Mouse (Mus musculus) ES-E14 (cell line): ENCODE measurements around the gene Cenps. TPM values are rescaled to one million over a fixed set of nuclear protein-coding genes. Genes with fewer than 3 reads are reported as not detected.
"Not testable (repeated sequence)": the region's sequence is repeated elsewhere in the genome, so short reads cannot be mapped to it uniquely, and the experiment has no call there.

Source experiments
- DNase-seq: peaks from one replicate; pipeline ENCODE4 v3.0.0-alpha.2; 2013; ENCODE audit warnings: low read depth, low spot score
- H3K27ac ChIP-seq: 2 replicates; pipeline ENCODE4 v1.5.1; 2012; ENCODE audit warnings: low read depth, mild to moderate bottlenecking, low read length, moderate library complexity, mixed read lengths; ENCODE audit not compliant: poor library complexity, insufficient read depth, severe bottlenecking
- H3K36me3 ChIP-seq: 2 replicates; pipeline ENCODE4 v1.6.1; 2012; ENCODE audit warnings: mild to moderate bottlenecking, low read length, moderate library complexity, mixed read lengths; ENCODE audit not compliant: control insufficient read depth, poor library complexity, insufficient read depth, severe bottlenecking
- H3K4me1 ChIP-seq, 2 experiments: fragments of 150-350 bp in 1 of 2; sonication (generic) in 1 of 2; 2 replicates each; pipeline ENCODE4 v1.6.1; 2012; ENCODE audit warnings: low read length in 2 of 2, mild to moderate bottlenecking in 1 of 2, mixed read lengths in 1 of 2; ENCODE audit not compliant: control insufficient read depth in 2 of 2, insufficient read depth in 2 of 2, poor library complexity in 1 of 2
- H3K4me3 ChIP-seq, 2 experiments: fragments of 150-350 bp in 1 of 2; sonication (generic) in 1 of 2; 2 replicates each; pipeline ENCODE4 v1.5.1; 2012; ENCODE audit warnings: low read length in 2 of 2, low read depth in 1 of 2, mild to moderate bottlenecking in 1 of 2, mixed read lengths in 1 of 2; ENCODE audit not compliant: insufficient read depth in 1 of 2, poor library complexity in 1 of 2, severe bottlenecking in 1 of 2
- H3K9ac ChIP-seq: 2 replicates; pipeline ENCODE4 v1.6.1; 2012; ENCODE audit warnings: low read depth, mild to moderate bottlenecking, low read length, mixed read lengths; ENCODE audit not compliant: poor library complexity, insufficient read depth, severe bottlenecking
- H3K9me3 ChIP-seq: fragments of 150-350 bp; sonication (generic); 2 replicates; pipeline ENCODE4 v1.6.1; 2012; ENCODE audit warnings: low read depth, mild to moderate bottlenecking, low read length; ENCODE audit not compliant: control insufficient read depth, insufficient read depth
- CHD2 ChIP-seq: IDR thresholded peaks from 2 replicates; pipeline ENCODE4 v1.6.1; 2014; ENCODE audit warnings: mild to moderate bottlenecking, low read depth, low read length, inconsistent platforms
- HCFC1 ChIP-seq: IDR thresholded peaks from 2 replicates; pipeline ENCODE4 v1.6.1; 2012; ENCODE audit warnings: low read length, inconsistent platforms, borderline replicate concordance; ENCODE audit not compliant: insufficient read depth
- MAFK ChIP-seq: IDR thresholded peaks from 2 replicates; pipeline ENCODE4 v1.6.1; 2014; ENCODE audit warnings: mild to moderate bottlenecking, low read depth, low read length, inconsistent platforms; ENCODE audit not compliant: insufficient read depth
- ZC3H11A ChIP-seq: IDR thresholded peaks from 2 replicates; pipeline ENCODE4 v1.6.1; 2012; ENCODE audit warnings: low read depth, mild to moderate bottlenecking, inconsistent platforms, low read length, borderline replicate concordance
- ZNF384 ChIP-seq: IDR thresholded peaks from 2 replicates; pipeline ENCODE4 v1.6.1; 2012; ENCODE audit warnings: low read depth, low read length, inconsistent platforms
- in situ Hi-C, 2 experiments: fragments of 600-800 bp; cut with MboI; formaldehyde crosslinking; loops; one replicate each; pipeline ENCODE4 v1.15.1; 2025; ENCODE audit warnings: low sequenced_read_pairs in 2 of 2, inconsistent platforms in 1 of 2; ENCODE audit not compliant: unreplicated experiment in 2 of 2
- total RNA-seq: library from RNA; depleted of rRNA; stranded (reverse); fragments of 300-350 nt; gene quantifications from 2 replicates; pipeline ENCODE4 v1.2.3, GENCODE M21; 2012

The Cenps gene
- total RNA-seq, 1 experiment = 15.2 TPM

GRCm38 (mm10) chr4:149126115-149126509, 11.3 kb downstream of the Cenps start:
- TF ChIP-seq ZNF384 (no peak), ZC3H11A (no peak), MAFK (no peak), HCFC1 (no peak), CHD2 (no peak)
- H3K36me3 ChIP-seq = peaks cover 27% of the 10 kb centered on the region

GRCm38 (mm10) chr4:149125341-149126114, 11.9 kb downstream of the Cenps start:
- peaks cover 4 to 23% of the 10 kb centered on the region in 2 experiments; a peak in 2 of 4 replicates for H3K4me1 ChIP-seq
- H3K27ac ChIP-seq = no peak overlapping the region
- no peak overlapping the region for H3K9ac ChIP-seq
- H3K36me3 ChIP-seq = peaks cover 24% of the 10 kb centered on the region
- no peaks in the 10 kb centered on the region for H3K9me3 ChIP-seq
- no peak overlapping the region for H3K4me3 ChIP-seq
- DNase-seq = peak; percentile 58
- TF ChIP-seq ZNF384 (no peak), ZC3H11A (no peak), CHD2 (no peak), HCFC1 (no peak), MAFK (no peak)
- in situ Hi-C loops = no loop called here

More at GRCm38 (mm10) chr4:149126115-149126509, 11.3 kb downstream of the Cenps start:
- no peak overlapping the region for H3K4me3 ChIP-seq
- in situ Hi-C loops = no loop called here
- H3K27ac ChIP-seq = no peak overlapping the region
- H3K9me3 ChIP-seq = no peaks in the 10 kb centered on the region
- peaks cover 4 to 25% of the 10 kb centered on the region in 2 experiments; a peak in 2 of 4 replicates for H3K4me1 ChIP-seq
- no peak for DNase-seq
- peak overlapping the region; percentile 9; the same call in 1 of the 2 replicates for H3K9ac ChIP-seq

DNA sequence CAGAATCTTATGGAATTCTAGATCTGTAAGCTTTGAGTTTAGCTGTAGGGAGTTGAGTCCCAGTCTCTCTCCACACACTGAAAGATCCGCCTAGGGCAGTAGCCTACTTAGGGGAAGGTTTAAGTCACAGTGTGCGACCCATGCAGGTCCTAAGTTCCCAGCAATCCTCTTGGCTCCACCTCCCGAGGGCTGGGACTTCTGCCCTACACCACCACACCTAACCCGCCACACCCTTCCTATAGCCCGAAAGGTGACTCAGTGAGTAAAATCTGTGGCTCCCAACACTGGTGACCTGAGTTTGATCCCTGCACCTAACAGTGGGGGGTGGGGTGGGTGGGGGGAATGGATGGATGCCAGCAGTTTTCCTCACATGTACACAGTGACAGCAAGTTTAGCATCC, 14.0 kb downstream of the Cenps start:
- H3K36me3 ChIP-seq = peaks cover 12% of the 10 kb centered on the region
- peak; percentile 63 for DNase-seq
- in situ Hi-C loops = no loop called here
- H3K4me3 ChIP-seq = peak overlapping the region in 1 of 2 experiments; percentile 18; a peak in 1 of 4 replicates
- H3K9ac ChIP-seq = peak overlapping the region; percentile 33; the same call in 1 of the 2 replicates
- peaks cover 4 to 27% of the 10 kb centered on the region in 2 experiments; a peak in 2 of 4 replicates for H3K4me1 ChIP-seq
- no peaks in the 10 kb centered on the region for H3K9me3 ChIP-seq
- peak overlapping the region; percentile 20; the same call in 1 of the 2 replicates for H3K27ac ChIP-seq
- TF ChIP-seq ZNF384 (no peak), MAFK (no peak), ZC3H11A (no peak), HCFC1 (no peak), CHD2 (no peak)

DNA sequence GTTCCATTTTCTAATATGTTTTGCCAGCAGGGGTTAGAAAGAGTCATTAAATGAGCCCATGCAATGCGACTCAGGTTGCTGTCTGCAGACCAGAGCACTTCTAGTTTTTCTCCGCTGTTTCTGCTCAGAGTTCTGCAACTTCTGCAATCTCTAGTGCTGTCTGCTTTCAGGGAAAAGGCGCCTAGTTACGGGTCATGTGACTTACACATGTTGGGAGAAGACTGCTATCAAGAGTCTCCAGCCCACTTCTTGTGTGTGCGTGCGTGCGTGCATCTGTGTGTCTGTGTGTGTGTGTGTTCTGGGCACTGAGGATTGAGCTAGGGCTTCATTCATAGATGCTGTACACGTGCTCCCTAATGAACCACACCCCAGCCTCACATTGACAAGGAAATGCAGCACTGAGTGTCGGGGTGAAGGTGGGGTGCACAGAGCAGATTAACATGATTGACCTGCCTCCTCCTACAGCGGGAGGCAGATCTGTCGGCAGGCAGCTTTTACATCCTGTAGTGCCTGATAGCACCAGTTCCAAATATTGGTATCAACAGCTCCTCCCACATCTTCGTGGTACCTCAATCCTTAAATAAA, 17.4 kb downstream of the Cenps start:
- H3K9me3 ChIP-seq, H3K4me3 ChIP-seq, DNase-seq, H3K9ac ChIP-seq, H3K36me3 ChIP-seq, in situ Hi-C loops, H3K27ac ChIP-seq: not testable (repeated sequence)
- H3K4me1 ChIP-seq = peaks cover 2 to 23% of the 10 kb centered on the region in 2 experiments; a peak in 3 of 4 replicates
